Mouse (Mus musculus) embryonic fibroblast, embryonic 13.5 days (primary cell): ENCODE results near the gene Isy1.

Experiments used
- CTCF ChIP-seq: IDR thresholded peaks from 2 replicates; pipeline ENCODE4 v1.5.1; 2011; ENCODE audit warnings: mild to moderate bottlenecking, control low read depth, low read length, moderate library complexity, borderline replicate concordance; ENCODE audit not compliant: insufficient read depth
- POLR2A ChIP-seq: IDR thresholded peaks from 2 replicates; pipeline ENCODE4 v1.6.1; 2011; ENCODE audit warnings: low read depth, mild to moderate bottlenecking, control low read depth, low read length, moderate library complexity

GRCm38 (mm10) chr6:87774466-87774865 is 64.1 kb downstream of the Isy1 start:
- no peak for TF ChIP-seq POLR2A
- TF ChIP-seq CTCF, result no peak
